Mouse (Mus musculus) megakaryocyte, adult 5-6 weeks (primary cell): Measurements from ENCODE around the gene Chst14. TPM values are rescaled to one million over a fixed set of nuclear protein-coding genes. Genes with fewer than 3 reads are reported as not detected.
A peak's percentile ranks its signal among the peaks of the same experiment; 100 is the strongest.

Experiments used
- ATAC-seq: 2 replicates; pipeline ENCODE4 v1.8.0; 2016; ENCODE audit warnings: mild to moderate bottlenecking, inconsistent platforms; ENCODE audit not compliant: poor library complexity, severe bottlenecking
- total RNA-seq, 2 experiments: library from RNA; stranded (forward) in 1 of 2; stranded (reverse) in 1 of 2; fragments of 153-499, 151-499 nt in 1 of 2; fragments of 221-1000, 200-1000 nt in 1 of 2; gene quantifications; 2 replicates each; pipeline versions ENCODE4 v1.2.3 to v1.2.4; 2015 to 2017

Chst14 gene
- total RNA-seq, 2 experiments from 2014 or later, result 1.4 to 5.3 TPM

DNA sequence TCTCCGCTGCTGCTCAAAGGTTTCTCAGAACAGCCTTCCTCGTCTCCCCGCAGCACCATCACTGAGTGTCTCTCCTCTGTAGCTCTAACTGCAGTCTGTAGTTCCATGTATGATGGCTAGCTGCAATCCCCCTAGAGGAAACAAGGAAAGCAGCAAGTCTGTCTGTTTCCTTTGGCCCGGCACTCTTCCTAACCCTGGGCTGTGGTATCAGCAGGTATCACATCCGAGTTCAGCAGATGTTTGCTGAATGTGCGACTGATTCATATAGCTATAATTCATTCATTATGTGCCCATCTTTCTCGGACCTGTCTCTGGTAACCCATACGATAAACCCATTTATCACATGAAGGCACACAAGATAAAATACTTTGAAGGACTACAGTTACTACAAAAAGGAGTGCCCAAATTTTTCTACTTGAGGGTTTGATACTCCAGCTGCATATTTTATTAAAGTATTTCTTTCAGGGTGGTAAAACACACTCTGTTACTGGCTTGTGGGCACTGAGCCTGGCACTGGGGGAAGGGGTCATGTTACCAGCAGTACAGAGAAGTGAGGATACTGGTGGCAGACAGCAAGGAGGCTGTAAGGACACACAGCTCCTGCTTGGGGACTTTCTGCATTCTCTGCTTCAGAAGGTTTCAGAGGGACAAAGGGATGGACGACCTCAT is 36.8 kb downstream of the Chst14 start:
- ATAC-seq, result no peak

- ATAC-seq, result no peak
Measured at GRCm38 (mm10) chr2:118963676-118964012, 37.3 kb downstream of the Chst14 start.

DNA sequence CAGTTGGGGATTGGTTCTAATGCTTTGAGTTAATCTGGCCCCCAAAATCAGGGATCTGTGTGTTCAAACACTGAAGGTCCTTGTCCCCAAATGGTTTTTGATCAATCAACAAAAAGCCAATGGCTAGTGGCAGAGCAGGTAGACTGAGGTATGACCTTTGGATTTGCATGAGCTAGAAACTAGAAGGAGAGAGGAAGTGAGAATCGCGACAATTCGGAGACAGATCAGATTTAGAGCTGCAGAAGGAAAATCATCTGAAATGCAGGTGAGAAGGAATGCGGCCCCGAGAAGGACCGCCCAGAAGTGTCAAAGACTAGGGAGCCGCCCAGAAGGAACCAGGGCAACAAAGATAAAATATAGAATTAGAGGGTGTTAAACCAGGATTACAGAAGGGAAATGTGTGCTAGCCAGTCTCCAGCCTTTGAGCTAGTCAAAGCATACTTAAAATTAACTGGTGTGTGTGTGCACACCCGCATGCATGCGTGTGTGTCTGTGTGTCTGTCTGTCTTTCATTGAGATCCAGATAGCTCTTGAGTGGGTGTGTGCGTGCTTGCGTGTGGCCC is 43.4 kb downstream of the Chst14 start:
- no peak for ATAC-seq

DNA sequence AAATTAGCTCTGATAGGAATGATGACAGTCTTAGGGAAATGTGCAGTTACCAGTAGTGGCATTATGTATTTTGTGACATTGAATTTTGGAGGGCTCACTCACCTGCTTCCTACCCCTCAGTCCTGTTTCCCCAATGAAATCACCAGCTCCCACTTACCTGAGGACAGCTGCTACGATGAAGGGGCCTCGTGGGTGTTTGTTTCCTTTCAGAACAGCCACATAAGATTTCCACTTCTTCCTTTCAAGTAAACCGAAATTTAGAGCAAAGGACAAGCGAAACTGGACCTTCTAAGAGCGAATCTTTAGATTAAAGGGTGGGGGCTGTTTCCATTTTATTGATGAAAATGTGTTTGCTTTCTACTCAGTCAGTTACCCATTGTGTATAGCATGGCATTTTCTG is 45.8 kb downstream of the Chst14 start:
- no peak for ATAC-seq

GRCm38 (mm10) chr2:118972687-118973376 is 46.5 kb downstream of the Chst14 start:
- ATAC-seq, result peak; percentile 89

DNA sequence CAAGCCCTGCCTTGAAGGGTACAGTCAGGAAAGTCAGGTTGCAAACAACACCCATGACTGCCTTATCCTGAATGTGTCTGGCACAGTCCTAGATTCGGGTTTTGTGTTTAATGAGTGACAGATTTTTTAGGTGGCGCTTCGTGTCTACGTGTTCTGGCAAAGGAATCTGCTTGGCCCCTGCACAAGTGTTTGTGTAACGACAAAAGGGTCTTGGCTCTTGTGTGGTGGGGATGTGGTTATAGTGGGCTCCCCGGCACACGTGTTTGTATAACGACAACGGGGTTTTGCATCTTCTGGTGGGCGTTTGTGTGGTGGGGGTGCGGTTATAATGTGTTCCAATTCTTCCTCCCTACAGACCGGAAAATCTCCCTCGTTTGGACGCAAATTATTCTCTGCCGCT is 49.6 kb downstream of the Chst14 start:
- no peak; the same call in 1 of the 2 replicates for ATAC-seq

GRCm38 (mm10) chr2:118976282-118976929 is 50.1 kb downstream of the Chst14 start:
- ATAC-seq, result peak; percentile 86

- ATAC-seq, result no peak
Measured at GRCm38 (mm10) chr2:118976941-118977340, 50.6 kb downstream of the Chst14 start.

DNA sequence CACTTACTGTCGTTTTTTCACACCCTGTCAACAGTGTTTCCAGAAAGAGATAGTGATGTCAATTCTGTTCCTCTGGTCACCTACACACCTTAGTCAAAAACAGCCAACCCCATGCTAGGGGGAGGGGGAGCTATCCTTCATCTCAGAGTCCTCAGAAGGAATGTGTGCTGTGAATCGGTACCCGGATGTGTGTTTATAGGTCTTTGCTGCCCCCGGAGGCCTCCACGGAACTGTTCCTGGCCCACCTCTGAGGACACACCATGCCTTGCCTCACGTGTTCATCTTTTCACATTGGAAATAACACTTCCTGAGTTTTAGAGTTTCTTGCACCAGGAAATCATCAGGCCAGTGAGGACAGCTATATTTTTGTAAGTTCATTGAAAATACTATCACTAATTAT is 51.8 kb downstream of the Chst14 start:
- ATAC-seq, result no peak

Other genes starting within 250 kb of the Chst14 start
- gene Ankrd63, start 222.5 kb upstream of the Chst14 start, total RNA-seq (2015), result 0.07 and 0.11 TPM in 2 replicates
- gene Ankrd63, start 222.5 kb upstream of the Chst14 start, total RNA-seq (2017), result 0.07 and 0.12 TPM in 2 replicates
- 48.2 and 48.4 TPM in 2 replicates for gene Plcb2, start 198.1 kb upstream of the Chst14 start, total RNA-seq (2015)
- gene Plcb2, start 198.1 kb upstream of the Chst14 start, total RNA-seq (2017), result 38.1 and 46.9 TPM in 2 replicates
- gene Inafm2, start 180.7 kb upstream of the Chst14 start, total RNA-seq (2015), result 12.0 and 15.3 TPM in 2 replicates
- 10.6 and 11.2 TPM in 2 replicates for gene Inafm2, start 180.7 kb upstream of the Chst14 start, total RNA-seq (2017)
- gene Ccdc9b, start 163.8 kb upstream of the Chst14 start, total RNA-seq (2015), result 0.16 TPM in 1 of 2 replicates, not detected in the other
- gene Ccdc9b, start 163.8 kb upstream of the Chst14 start, total RNA-seq (2017), result 0.44 and 0.53 TPM in 2 replicates
- gene Phgr1, start 153.7 kb upstream of the Chst14 start, total RNA-seq (2015), result not detected in 2 replicates
- not detected in 2 replicates for gene Phgr1, start 153.7 kb upstream of the Chst14 start, total RNA-seq (2017)
- gene Disp2, start 146.8 kb upstream of the Chst14 start, total RNA-seq (2015), result 0.02 TPM in 1 of 2 replicates, not detected in the other
- not detected in 2 replicates for gene Disp2, start 146.8 kb upstream of the Chst14 start, total RNA-seq (2017)
- 58.8 and 59.7 TPM in 2 replicates for gene Knstrn, start 112.5 kb upstream of the Chst14 start, total RNA-seq (2015)
- gene Knstrn, start 112.5 kb upstream of the Chst14 start, total RNA-seq (2017), result 182 and 217 TPM in 2 replicates
- gene Ivd, start 64.5 kb upstream of the Chst14 start, total RNA-seq (2015), result 11.4 and 12.9 TPM in 2 replicates
- gene Ivd, start 64.5 kb upstream of the Chst14 start, total RNA-seq (2017), result 21.6 and 28.0 TPM in 2 replicates
- 5.1 and 5.3 TPM in 2 replicates for gene Bahd1, start 26.1 kb upstream of the Chst14 start, total RNA-seq (2015)
- 3.2 and 4.2 TPM in 2 replicates for gene Bahd1, start 26.1 kb upstream of the Chst14 start, total RNA-seq (2017)
- gene Ccdc32, start 102.9 kb downstream of the Chst14 start, total RNA-seq (2015), result 10.7 and 12.2 TPM in 2 replicates
- 14.1 and 16.3 TPM in 2 replicates for gene Ccdc32, start 102.9 kb downstream of the Chst14 start, total RNA-seq (2017)
- 2.5 and 2.8 TPM in 2 replicates for gene Rpusd2, start 108.3 kb downstream of the Chst14 start, total RNA-seq (2015)
- gene Rpusd2, start 108.3 kb downstream of the Chst14 start, total RNA-seq (2017), result 2.5 and 4.8 TPM in 2 replicates
- gene Knl1, start 120.6 kb downstream of the Chst14 start, total RNA-seq (2015), result 65.3 and 69.5 TPM in 2 replicates
- 79.4 and 82.1 TPM in 2 replicates for gene Knl1, start 120.6 kb downstream of the Chst14 start, total RNA-seq (2017)
- gene Rad51, start 186.3 kb downstream of the Chst14 start, total RNA-seq (2015), result 20.7 and 22.1 TPM in 2 replicates
- 12.3 and 26.8 TPM in 2 replicates for gene Rad51, start 186.3 kb downstream of the Chst14 start, total RNA-seq (2017)
- 7.0 and 10.7 TPM in 2 replicates for gene Rmdn3, start 230.5 kb downstream of the Chst14 start, total RNA-seq (2015)
- gene Rmdn3, start 230.5 kb downstream of the Chst14 start, total RNA-seq (2017), result 15.1 and 20.2 TPM in 2 replicates
- gene Gchfr, start 241.3 kb downstream of the Chst14 start, total RNA-seq (2015), result not detected in 2 replicates
- gene Gchfr, start 241.3 kb downstream of the Chst14 start, total RNA-seq (2017), result not detected in 2 replicates
- gene Gm14137, start 248.0 kb downstream of the Chst14 start, total RNA-seq (2015), result not detected in 2 replicates
- gene Gm14137, start 248.0 kb downstream of the Chst14 start, total RNA-seq (2017), result not detected in 2 replicates